Mouse (Mus musculus): ENCODE measurements around the gene Vmn2r13. TPM values are rescaled to one million over a fixed set of nuclear protein-coding genes. Genes with fewer than 3 reads are reported as not detected.
"Not testable (repeated sequence)": the region's sequence is repeated elsewhere in the genome, so short reads cannot be mapped to it uniquely, and the experiment has no call there.

Vmn2r13 gene
- not detected in 2 replicates for polyA plus RNA-seq (2014; fragmentation: Nextera tagmentation; extraction: Ambion mirVana)

DNA sequence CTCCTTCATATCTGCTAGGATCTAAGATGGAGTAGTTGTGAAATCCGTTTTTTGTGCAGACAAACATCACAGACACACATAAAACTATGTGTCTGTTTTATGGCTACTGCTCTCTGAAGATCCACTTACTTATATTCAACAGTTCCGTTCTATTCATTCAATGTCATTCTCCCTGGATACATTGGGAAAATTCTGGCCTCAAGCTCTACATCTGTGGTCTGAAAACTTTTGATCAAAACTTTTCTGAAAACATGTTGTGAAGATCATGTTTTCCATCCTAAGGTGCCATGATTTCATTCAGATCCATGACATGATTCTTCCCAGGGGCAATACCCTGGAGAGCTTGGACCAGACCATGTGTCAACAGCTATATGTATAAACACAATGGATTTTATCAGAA is at the start of gene Vmn2r13:
Gene Vmn2r13, minus strand, starts transcription at position 101 of the 400 bp plus-strand sequence.
- not testable (repeated sequence) for H3K9me3 ChIP-seq (replicated peaks; ENCODE audit: control insufficient read depth, low read length); H3K4me2 ChIP-seq (ENCODE audit: low read length); H3K27ac ChIP-seq (ENCODE audit: low read depth, low read length); H3K4me1 ChIP-seq (ENCODE audit: control insufficient read depth, insufficient read depth, low read length); H3K9ac ChIP-seq (ENCODE audit: low read length); DNase-seq (ENCODE audit: low spot score); H3K4me3 ChIP-seq (ENCODE audit: low read depth, low read length); H3K36me3 ChIP-seq (ENCODE audit: control insufficient read depth, insufficient read depth, low read length); H3K27me3 ChIP-seq (replicated peaks; ENCODE audit: control insufficient read depth, insufficient read depth, low read length); ATAC-seq
- WGBS, result 53% methylated on average over 2 of the region's 2 CpGs

DNA sequence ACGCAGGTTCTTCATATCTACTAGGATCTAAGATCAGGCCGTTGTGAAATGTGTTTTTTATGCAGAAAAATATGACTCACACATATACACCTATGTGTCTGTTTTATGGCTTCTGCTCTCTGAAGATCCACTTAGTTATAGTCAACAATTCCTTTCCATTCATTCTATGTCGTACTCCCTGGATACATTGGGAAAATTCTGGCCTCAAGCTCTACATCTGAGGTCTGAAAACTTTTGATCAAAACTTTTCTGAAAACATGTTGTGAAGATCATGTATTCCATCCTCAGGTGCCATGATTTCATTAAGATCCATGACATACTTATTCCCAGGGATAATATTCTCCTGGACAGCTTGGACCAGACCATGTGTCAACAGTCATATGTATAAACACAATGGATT is 32.6 kb upstream of the Vmn2r13 start, which contains the start of gene Vmn2r14:
Gene Vmn2r14, minus strand, starts transcription at position 101 of the 400 bp plus-strand sequence.
- ATAC-seq, result no peak
- WGBS, result 70% methylated on average over 3 of the region's 3 CpGs
- no peak within 1 kb of the TSS for H3K4me2 ChIP-seq (ENCODE audit: low read length)

DNA sequence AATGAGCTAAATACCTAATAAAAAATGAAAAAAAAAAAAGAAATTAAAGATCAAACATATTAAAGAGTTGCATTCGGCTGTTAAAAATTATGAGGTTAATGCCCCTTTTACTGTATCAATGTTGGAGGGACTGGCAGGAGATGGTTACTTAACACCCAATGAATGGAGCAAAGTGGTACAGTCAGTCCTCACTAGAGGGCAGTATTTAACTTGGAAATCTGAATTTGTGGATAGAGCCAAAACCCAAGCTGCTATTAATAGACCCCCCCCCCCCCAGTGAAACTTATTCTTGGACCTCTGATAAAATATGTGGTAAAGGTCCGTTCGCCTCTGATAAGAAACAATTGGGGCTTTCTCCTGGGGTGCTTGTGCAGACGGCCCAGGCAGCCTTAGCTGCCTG is 25.1 kb downstream of the Vmn2r13 start:
- H3K4me3 ChIP-seq (ENCODE audit: low read depth, low read length); H3K9me3 ChIP-seq (replicated peaks; ENCODE audit: control insufficient read depth, low read length); DNase-seq (ENCODE audit: low spot score); H3K27ac ChIP-seq (ENCODE audit: low read depth, low read length); H3K4me2 ChIP-seq (ENCODE audit: low read length); H3K36me3 ChIP-seq (ENCODE audit: control insufficient read depth, insufficient read depth, low read length); H3K9ac ChIP-seq (ENCODE audit: low read length); H3K27me3 ChIP-seq (replicated peaks; ENCODE audit: control insufficient read depth, insufficient read depth, low read length); H3K4me1 ChIP-seq (ENCODE audit: control insufficient read depth, insufficient read depth, low read length); ATAC-seq: not testable (repeated sequence)
- WGBS, result 90% methylated on average over 4 of the region's 4 CpGs

More for the DNA sequence above, 32.6 kb upstream of the Vmn2r13 start, which contains the start of gene Vmn2r14:
- H3K9me3 ChIP-seq (replicated peaks; ENCODE audit: control insufficient read depth, low read length), result no peaks in the 10 kb centered on the region; the same call in 1 of the 2 replicates
- no peak within 1 kb of the TSS for H3K9ac ChIP-seq (ENCODE audit: low read length)
- H3K4me3 ChIP-seq (ENCODE audit: low read depth, low read length), result no peak within 1 kb of the TSS
- no peaks in the 10 kb centered on the region for H3K36me3 ChIP-seq (ENCODE audit: control insufficient read depth, insufficient read depth, low read length)
- H3K27ac ChIP-seq (ENCODE audit: low read depth, low read length), result no peak within 1 kb of the TSS
- H3K4me1 ChIP-seq (ENCODE audit: control insufficient read depth, insufficient read depth, low read length), result no peaks in the 10 kb centered on the region
- no peak for DNase-seq (ENCODE audit: low spot score)
- H3K27me3 ChIP-seq (replicated peaks; ENCODE audit: control insufficient read depth, insufficient read depth, low read length), result no peaks in the 10 kb centered on the region

DNA sequence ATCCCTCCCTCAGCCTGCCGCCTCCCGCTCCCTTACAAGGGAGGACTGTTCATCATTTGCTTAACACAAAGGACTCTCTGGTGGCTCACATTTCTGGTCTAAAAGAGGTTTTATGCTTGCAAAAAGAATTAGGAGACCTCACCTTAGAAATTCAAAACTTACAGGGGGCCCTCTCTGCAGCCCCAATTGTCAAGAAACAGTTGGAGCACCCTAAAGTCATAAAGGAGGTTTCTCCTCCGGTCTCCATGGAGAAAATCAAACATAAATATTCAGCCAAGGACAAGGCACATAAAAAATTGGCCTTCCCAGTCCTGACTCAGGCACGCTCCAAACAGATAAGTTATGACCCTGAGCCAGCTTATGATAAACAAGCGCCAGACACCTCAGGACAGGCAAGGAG is 31.9 kb downstream of the Vmn2r13 start:
- Histone ChIP-seq H3K36me3 (ENCODE audit: control insufficient read depth, insufficient read depth, low read length) (no peaks in the 10 kb centered on the region), H3K4me2 (ENCODE audit: low read length) (no peak overlapping the region), H3K9me3 (replicated peaks; ENCODE audit: control insufficient read depth, low read length) (peaks cover 3% of the 10 kb centered on the region; the same call in 1 of the 2 replicates), H3K27me3 (replicated peaks; ENCODE audit: control insufficient read depth, insufficient read depth, low read length) (no peaks in the 10 kb centered on the region), H3K9ac (ENCODE audit: low read length) (no peak overlapping the region), H3K27ac (ENCODE audit: low read depth, low read length) (no peak overlapping the region), H3K4me3 (ENCODE audit: low read depth, low read length) (no peak overlapping the region), H3K4me1 (ENCODE audit: control insufficient read depth, insufficient read depth, low read length) (no peaks in the 10 kb centered on the region)
- no peak for DNase-seq (ENCODE audit: low spot score)
- WGBS, result 87% methylated on average over 5 of the region's 5 CpGs
- ATAC-seq, result no peak

DNA sequence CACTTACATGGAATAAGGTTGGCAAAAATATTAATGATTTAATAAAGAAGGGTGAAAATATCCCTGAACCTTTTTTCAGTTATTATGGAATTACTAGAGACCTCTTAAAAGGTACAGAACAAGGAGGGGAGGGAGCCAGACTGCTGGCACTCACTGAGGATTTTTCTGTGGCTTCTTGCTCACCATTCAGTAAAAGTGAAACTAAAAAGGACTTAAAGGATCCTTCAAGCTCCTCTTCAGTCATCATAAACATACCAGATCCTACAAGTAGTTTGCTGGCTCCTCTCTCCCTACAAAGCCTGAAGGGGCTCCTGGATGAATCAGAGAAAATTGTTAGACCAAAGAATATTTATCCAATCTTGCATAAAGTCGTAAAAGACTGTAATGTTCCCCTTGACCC is 32.4 kb downstream of the Vmn2r13 start:
- not testable (repeated sequence) for H3K27me3 ChIP-seq (replicated peaks; ENCODE audit: control insufficient read depth, insufficient read depth, low read length); DNase-seq (ENCODE audit: low spot score); H3K27ac ChIP-seq (ENCODE audit: low read depth, low read length); H3K9ac ChIP-seq (ENCODE audit: low read length); H3K4me3 ChIP-seq (ENCODE audit: low read depth, low read length); H3K4me2 ChIP-seq (ENCODE audit: low read length); H3K9me3 ChIP-seq (replicated peaks; ENCODE audit: control insufficient read depth, low read length); ATAC-seq; H3K4me1 ChIP-seq (ENCODE audit: control insufficient read depth, insufficient read depth, low read length); H3K36me3 ChIP-seq (ENCODE audit: control insufficient read depth, insufficient read depth, low read length)
- WGBS, result 60% methylated on average over 1 of the region's 1 CpGs

DNA sequence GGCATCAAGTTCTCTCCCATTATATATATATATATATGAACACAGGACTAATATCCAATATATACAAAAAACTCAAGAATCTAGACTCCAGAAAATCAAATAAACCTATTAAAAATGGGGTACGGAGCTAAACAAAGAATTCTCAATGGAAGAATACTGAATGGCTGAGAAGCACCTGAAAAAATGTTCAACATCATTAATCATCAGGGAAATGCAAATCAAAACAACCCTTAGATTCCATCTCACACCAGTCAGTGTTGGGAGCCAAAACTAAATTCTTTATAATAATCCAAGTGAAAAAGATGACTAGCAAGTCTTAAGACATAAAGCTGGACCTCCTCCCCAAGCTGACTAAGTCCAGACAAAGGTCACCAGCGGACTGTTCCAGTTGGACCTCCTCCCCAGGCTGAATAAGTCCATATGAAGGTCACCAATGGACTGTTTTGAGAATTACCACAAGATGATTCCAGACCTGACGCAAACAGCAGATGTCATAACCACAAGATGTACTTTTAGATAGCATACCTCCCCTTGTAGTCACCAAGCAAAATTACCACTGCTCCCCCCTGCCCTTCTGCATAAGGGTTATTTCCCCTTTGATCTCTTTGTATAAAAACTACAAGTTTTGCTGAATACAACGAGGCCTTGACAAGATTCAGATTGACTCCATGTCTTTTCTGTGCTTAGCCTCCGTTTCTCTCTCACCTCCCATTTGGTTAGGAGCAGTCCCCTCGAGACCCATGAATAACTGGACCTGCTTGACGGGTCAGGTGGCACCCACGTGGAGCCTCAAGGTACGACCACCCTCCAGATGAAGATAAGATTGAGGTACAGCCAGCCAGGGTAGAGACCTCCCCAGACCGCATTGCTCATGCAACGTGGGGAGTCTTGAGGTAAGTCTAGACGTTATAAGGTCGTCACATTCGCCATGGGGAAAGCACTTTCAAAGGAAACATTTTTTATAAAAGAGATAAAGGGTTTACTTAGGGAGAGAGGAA is 33.2 kb downstream of the Vmn2r13 start:
- not testable (repeated sequence) for ATAC-seq; H3K36me3 ChIP-seq (ENCODE audit: control insufficient read depth, insufficient read depth, low read length); H3K4me1 ChIP-seq (ENCODE audit: control insufficient read depth, insufficient read depth, low read length); H3K4me2 ChIP-seq (ENCODE audit: low read length); H3K9me3 ChIP-seq (replicated peaks; ENCODE audit: control insufficient read depth, low read length); H3K9ac ChIP-seq (ENCODE audit: low read length); H3K27ac ChIP-seq (ENCODE audit: low read depth, low read length); DNase-seq (ENCODE audit: low spot score); H3K4me3 ChIP-seq (ENCODE audit: low read depth, low read length); H3K27me3 ChIP-seq (replicated peaks; ENCODE audit: control insufficient read depth, insufficient read depth, low read length)
- 83% methylated on average over 14 of the region's 14 CpGs for WGBS

DNA sequence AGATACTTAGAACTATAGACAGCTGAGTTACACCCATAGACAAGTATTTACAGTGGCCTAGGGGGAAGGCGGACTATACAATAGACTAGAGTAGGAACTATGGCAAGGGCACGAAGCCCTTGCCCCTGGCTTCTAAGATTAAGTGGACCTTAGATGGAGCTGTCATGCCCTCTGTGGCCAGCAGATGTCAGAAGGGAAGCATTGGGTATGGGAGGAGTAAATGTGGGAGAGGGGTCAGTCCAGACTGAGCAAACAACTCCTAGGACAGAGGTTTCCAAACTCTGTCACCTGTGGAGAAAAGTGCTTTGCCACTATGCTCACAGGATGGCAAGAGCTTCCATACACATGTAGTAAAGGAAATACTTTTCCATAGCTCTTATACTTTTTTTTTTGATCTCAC is 52.5 kb downstream of the Vmn2r13 start:
- 74% methylated on average over 2 of the region's 2 CpGs for WGBS
- Histone ChIP-seq H3K4me3 (ENCODE audit: low read depth, low read length) (no peak overlapping the region), H3K4me2 (ENCODE audit: low read length) (no peak overlapping the region), H3K4me1 (ENCODE audit: control insufficient read depth, insufficient read depth, low read length) (no peaks in the 10 kb centered on the region), H3K9me3 (replicated peaks; ENCODE audit: control insufficient read depth, low read length) (0 out of 2 replicates have a peak, but pooled peaks cover 7% of the 10 kb centered on the region), H3K36me3 (ENCODE audit: control insufficient read depth, insufficient read depth, low read length) (no peaks in the 10 kb centered on the region), H3K27me3 (replicated peaks; ENCODE audit: control insufficient read depth, insufficient read depth, low read length) (no peaks in the 10 kb centered on the region), H3K27ac (ENCODE audit: low read depth, low read length) (no peak overlapping the region), H3K9ac (ENCODE audit: low read length) (no peak overlapping the region)
- DNase-seq (ENCODE audit: low spot score), result no peak
- ATAC-seq, result no peak

DNA sequence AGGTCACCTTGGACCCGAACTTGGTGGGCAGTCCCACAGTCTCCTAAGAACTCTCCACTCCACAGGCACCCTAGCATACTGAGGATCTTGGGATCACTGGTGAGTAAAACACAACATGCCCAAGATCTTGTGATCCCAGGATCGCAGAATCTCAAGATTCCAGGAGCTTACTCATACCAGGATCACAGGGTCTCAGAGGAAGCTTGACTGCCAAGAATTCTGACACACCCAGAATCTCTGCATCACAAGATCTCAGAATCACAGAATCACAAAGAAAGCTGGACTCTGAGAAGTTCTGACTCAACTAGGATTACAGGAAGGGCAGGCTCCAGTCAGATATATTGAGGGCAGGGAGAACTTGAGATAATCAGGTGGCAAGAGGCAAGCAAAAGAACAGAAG is 55.3 kb downstream of the Vmn2r13 start:
- 82% methylated on average over 2 of the region's 2 CpGs for WGBS
- Histone ChIP-seq H3K4me3 (ENCODE audit: low read depth, low read length) (no peak overlapping the region), H3K4me1 (ENCODE audit: control insufficient read depth, insufficient read depth, low read length) (no peaks in the 10 kb centered on the region), H3K9ac (ENCODE audit: low read length) (no peak overlapping the region), H3K9me3 (replicated peaks; ENCODE audit: control insufficient read depth, low read length) (0 out of 2 replicates have a peak, but pooled peaks cover 12% of the 10 kb centered on the region), H3K4me2 (ENCODE audit: low read length) (no peak overlapping the region), H3K27me3 (replicated peaks; ENCODE audit: control insufficient read depth, insufficient read depth, low read length) (no peaks in the 10 kb centered on the region), H3K36me3 (ENCODE audit: control insufficient read depth, insufficient read depth, low read length) (no peaks in the 10 kb centered on the region), H3K27ac (ENCODE audit: low read depth, low read length) (no peak overlapping the region)
- ATAC-seq, result no peak
- DNase-seq (ENCODE audit: low spot score), result no peak

All from forebrain, embryonic 14.5 days (tissue).